Mouse (Mus musculus) layer of hippocampus, adult 2 months (tissue): ENCODE measurements at regions not wholly inside any gene's neighbourhood (a gene's known extent, or its start where the extent isn't known, plus 50 kb on each side); places are given as distances from the start of the nearest gene placed in this dataset.
"Not testable (repeated sequence)": the region's sequence is repeated elsewhere in the genome, so short reads cannot be mapped to it uniquely, and the experiment has no call there.

Source experiments
- DNase-seq, 2 experiments: peaks; one replicate each; pipeline ENCODE4 v3.0.0; 2022; ENCODE audit warnings: low spot score in 2 of 2
- H3K27ac ChIP-seq: fragments of 200-600 bp; 2 replicates; pipeline ENCODE4 v1.8.1; 2022
- H3K4me3 ChIP-seq: fragments of 200-600 bp; 2 replicates; pipeline ENCODE4 v1.8.1; 2022; ENCODE audit warnings: mild to moderate bottlenecking
- CTCF ChIP-seq: fragments of 200-600 bp; conservative IDR thresholded peaks from 2 replicates; pipeline ENCODE4 v1.8.1; 2022; ENCODE audit warnings: antibody characterized with exemption, mild to moderate bottlenecking, moderate library complexity

DNA sequence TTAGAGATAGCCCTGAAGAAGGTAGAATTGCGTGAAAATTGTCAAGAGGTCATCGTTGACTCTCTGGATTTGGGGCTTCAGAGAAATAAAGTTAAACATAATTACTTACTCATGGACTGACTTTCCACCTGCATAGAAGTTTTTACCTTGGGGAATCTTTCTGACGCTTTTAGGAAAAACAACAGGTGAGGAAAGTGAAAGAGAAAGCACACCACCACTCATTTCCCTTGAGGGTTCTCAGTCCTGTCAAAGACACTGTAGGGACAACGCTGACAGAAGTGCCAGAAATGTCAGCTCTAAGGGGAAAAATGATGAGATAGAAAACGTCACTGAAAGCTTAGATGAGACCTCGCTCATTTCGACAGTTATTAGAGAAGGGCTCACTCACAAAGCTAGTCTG lies 265.2 kb upstream of the Ubash3b start:
- DNase-seq = no peak
- no peak overlapping the region for H3K4me3 ChIP-seq
- no peak for TF ChIP-seq CTCF
- H3K27ac ChIP-seq = no peak overlapping the region

DNA sequence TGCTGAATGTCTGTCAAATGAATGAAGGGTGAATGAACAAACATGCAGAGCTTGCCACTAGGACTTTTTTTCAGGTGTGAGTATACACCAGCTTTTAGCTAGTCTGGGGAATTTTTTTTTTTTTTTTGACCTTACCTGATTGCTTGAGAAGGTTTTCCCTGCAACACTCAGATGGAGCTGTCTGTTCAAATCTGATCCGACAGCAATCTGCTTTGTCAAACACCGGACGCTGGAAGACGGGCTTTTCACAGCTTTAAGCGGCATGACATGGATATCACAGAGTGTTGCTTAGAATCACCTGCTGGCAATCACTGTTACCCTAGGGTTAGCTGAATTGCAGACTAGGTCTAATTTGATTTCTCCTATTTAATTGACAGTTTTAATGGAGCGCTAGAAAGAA lies 263.7 kb upstream of the Ubash3b start:
- TF ChIP-seq CTCF = no peak
- no peak for DNase-seq
- no peak overlapping the region for H3K27ac ChIP-seq
- no peak overlapping the region for H3K4me3 ChIP-seq

DNA sequence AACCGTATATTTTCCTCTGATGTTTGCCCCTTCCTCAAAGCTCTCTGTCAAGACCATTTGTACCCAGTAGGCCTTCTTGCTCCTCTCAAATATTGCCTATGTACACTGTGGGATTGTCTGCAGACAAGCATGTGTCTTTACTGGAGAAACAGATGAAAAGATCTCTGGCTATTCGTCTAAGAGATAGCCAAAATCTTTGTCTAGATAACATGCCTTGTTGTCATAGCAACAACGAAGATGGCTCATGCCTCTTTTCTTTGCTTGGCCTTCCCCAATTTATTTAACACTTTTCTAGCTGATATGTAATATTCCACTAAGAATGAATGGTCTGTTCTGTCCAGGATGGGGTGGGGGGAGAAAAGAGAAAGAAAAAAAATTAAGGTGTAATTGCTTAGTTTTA lies 252.3 kb upstream of the Ubash3b start:
- no peak overlapping the region for H3K4me3 ChIP-seq
- DNase-seq = no peak
- no peak for TF ChIP-seq CTCF
- H3K27ac ChIP-seq = no peak overlapping the region

DNA sequence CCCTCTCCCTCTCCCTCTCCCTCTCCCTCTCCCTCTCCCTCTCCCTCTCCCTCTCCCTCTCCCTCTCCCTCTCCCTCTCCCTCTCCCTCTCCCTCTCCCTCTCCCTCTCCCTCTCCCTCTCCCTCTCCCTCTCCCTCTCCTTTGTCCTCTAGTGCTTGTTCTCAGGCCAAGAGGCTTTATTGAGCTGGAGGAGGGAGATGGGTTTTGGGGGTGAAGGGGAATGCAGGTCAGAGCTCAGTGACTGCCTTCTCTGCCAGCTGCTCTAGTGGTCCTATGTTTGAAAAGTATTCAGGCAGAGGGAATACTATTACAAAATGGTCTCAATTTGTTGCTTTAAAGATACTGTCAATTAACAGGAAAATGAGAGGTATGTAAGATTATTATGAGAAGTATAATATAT lies 251.6 kb upstream of the Ubash3b start:
- not testable (repeated sequence) for H3K27ac ChIP-seq, H3K4me3 ChIP-seq

DNA sequence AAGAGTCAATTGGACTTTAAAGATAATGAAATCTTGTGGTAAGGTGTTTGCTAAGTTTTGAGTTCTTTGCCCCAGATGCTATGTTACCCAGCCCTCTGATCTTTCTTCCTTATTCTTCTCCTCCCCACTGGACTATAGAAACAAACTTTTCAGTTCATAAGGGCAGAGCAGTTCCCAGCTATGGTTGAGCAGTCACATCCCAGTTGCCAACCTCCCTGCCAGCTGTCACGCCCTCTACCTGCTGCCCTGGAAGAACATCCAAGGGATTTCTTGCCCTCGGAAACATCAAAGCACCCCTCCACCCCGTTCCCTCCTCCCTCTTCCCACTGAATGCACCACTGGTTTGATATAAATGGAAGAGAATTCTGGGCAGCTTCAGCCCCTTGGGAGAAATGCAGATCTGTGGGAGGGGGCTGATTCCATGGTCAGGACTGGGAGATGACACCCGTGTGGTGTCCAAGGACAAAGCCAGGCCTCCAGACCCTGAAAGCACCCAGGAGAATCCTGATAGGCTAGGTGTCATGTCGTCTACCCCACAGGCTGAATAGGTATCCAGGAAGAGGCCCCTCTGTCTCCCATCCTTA lies 250.8 kb upstream of the Ubash3b start:
- DNase-seq = no peak
- no peak overlapping the region for H3K4me3 ChIP-seq
- no peak for TF ChIP-seq CTCF
- no peak overlapping the region for H3K27ac ChIP-seq

More for the DNA sequence above, 251.6 kb upstream of the Ubash3b start:
- not testable (repeated sequence) for DNase-seq

DNA sequence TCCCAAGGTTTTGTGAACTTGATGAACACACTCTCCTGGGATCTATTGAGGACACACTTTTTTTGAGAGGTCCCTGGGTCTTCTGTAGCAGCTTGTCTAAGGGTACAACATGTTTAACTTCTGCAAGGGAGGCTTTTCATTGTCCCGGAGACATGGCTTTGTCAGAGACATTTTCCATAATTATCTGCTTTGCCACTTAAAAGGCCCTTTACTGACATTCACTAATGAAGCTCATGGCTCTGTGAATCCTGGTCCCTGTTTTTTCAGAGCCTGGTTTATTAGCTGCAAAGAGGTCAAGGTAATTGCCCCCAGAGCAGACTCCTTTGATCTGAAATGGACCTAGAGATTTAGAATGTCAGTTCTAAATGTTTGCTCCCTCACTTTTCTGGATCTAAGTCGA lies 246.8 kb upstream of the Ubash3b start:
- no peak overlapping the region for H3K4me3 ChIP-seq
- no peak for TF ChIP-seq CTCF
- DNase-seq = no peak
- H3K27ac ChIP-seq = no peak overlapping the region

DNA sequence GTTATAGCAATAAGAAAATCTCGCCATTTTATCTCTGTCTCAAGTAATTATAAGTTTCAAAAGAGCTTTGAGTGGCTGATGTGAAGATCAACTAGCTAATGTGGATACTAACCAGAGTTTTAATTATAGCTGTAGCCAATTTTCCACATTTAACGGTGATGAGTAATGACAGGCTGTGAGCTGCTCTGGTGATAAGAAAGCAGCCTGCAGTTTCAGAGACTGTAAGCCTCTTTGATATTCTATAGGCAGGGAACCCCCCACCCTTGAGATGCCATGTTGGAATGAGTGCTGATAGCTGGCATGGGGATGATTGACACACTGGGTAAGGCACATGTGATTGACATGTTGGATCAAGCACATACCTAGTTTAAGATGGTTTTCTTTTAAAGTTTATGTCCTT lies 245.6 kb upstream of the Ubash3b start:
- Histone ChIP-seq H3K27ac (no peak overlapping the region), H3K4me3 (no peak overlapping the region)
- no peak for TF ChIP-seq CTCF
- no peak for DNase-seq

DNA sequence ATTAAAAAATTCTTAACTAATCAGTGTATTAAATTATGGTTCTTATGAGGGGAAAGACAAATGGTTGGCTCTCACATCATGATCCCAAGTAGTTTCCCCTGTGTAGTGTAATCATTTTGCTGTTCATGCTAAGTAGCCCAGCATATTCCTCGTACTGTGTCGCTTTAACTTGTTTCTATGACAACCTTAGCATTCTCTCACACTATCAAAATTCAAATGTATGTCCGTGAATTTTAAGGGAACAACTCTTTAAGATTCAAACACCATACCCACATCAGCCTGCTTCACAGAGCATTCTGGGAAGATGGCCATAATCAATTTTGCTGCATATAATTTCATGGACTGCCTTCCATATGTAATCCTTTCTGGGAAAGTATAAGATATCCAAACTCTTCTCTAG lies 241.4 kb upstream of the Ubash3b start:
- Histone ChIP-seq H3K27ac (no peak overlapping the region), H3K4me3 (no peak overlapping the region)
- DNase-seq = no peak
- TF ChIP-seq CTCF = no peak

DNA sequence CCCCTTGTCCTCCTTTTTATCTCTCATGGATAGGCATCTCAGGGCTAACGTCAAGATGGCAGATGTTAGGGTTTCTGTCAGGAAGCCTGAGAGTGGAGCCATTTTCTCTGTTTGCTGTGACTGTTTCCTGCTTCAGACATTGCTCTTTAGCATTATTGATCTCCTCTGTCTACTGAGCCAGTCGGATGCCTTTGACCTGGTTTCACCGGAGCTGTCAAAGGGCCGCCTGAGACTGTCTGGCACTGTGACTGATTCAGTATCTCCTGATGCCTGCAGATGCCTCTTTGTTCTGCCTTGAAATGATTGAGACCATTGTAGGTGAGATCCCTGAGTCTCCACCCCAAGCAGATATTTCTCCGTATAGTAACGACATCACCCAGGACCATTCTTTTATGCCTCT lies 239.5 kb upstream of the Ubash3b start:
- DNase-seq = no peak
- no peak for TF ChIP-seq CTCF
- Histone ChIP-seq H3K4me3 (no peak overlapping the region), H3K27ac (no peak overlapping the region)

DNA sequence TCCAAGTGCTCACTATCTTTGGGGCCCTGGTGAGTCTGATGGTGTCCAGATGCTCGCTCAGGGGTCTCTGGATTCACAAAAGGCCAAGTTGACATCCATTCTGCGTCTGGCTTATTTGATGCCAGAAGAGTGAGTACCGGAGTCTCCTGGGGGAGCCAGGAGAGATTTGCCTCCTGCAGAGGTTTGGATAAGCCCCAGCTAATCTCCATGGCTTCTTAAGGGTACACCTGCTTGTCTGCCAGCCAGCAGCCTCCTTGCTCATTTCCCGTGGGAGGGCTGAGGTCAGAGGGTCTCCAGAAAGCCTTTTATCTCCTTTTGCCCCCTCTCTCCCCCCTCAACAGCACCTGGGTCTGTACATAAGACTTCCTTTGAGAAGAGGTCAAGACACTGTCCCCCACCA lies 234.0 kb upstream of the Ubash3b start:
- Histone ChIP-seq H3K27ac (no peak overlapping the region), H3K4me3 (no peak overlapping the region)
- no peak for TF ChIP-seq CTCF
- no peak for DNase-seq

DNA sequence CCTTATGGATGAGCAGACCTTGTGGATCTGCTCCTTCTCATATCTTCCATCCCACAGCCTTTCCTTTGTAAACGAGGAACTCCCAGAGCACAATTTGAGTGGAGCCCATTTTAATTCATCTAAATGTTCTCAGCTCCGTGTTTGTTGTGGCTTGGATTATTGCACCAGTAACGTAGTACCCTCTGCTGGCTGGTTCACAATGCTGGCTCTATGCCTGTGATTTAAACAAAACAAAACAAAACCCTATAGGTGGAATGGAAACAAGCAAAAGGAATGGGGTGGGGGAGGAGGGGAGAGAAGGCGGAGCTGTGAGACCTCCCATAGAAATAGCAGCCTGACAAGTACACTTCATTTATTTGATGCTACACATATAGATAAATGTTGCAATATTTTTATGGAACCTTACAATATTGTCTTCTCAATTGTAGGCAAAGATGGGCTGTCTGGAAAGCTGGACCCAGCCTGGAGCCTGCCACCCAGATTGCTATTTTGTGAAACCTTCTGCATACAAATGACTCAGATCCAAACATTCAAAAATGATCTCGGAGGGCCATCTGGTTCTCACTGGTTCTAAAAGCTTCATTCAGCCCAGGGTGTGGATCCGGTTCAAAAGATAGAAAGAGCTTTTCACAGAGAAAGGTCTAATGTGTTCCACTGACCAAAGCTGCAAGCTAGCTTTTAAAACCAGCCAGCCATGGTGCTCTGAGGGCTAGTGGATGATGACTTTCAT lies 230.3 kb upstream of the Ubash3b start:
- peak; percentile 63 for TF ChIP-seq CTCF
- peak; percentile 65 to 78 for DNase-seq
- Histone ChIP-seq H3K4me3 (no peak overlapping the region), H3K27ac (peak overlapping the region; percentile 46)

DNA sequence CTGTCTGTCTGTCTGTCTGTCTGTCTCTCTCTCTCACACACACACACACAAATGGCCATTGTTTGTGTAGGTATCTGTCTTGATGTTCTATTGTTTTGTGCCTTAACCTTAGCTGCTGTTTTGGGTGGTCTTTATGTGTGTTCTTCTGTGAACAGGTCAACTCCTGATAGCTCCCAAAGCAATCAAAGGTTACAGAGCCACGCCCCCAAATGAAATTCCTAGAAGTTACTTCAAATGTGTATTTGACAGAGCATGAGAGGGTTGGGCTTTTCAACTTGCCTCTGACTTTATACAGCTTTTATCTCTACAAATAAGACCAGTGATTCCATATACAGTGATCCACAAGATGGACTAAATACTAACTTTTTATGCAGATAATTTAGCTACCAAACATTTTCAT lies 217.8 kb upstream of the Ubash3b start:
- TF ChIP-seq CTCF = no peak
- no peak for DNase-seq
- H3K4me3 ChIP-seq = no peak overlapping the region
- no peak overlapping the region for H3K27ac ChIP-seq

DNA sequence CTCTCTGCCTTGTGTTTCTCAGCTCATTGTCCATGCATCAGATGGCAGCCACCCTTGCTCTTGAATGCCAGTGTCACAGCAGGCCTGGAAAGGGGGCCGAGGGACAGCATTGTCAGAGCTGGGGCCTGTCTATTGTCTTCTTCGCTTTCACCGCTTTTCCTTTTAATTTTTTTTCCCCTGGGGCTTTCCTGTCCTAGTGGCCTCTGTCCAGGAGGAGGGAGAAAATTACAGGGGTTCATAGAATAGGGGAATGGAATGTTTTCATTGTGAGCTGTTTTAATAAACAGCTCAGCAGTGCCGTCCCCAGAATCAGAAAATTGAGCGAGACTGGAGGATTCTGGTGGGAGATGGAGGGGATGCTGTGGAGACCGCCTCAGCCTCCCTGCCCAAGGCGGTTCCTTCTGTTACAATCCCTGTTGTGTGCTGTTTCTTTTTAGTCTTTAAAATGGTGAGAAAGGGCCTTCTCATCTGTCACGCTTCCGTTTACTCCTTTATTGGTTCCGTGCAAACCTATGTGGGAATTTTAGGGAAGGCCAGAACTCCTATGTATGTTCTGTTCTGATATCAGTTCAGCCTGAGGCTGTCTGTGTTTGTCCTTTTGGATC lies 217.2 kb upstream of the Ubash3b start:
- TF ChIP-seq CTCF = no peak
- peak overlapping the region; percentile 89 for H3K27ac ChIP-seq

More for the DNA sequence above, 217.2 kb upstream of the Ubash3b start:
- peak overlapping the region; percentile 54 for H3K4me3 ChIP-seq
- DNase-seq = no peak
